14 mouse cellular contexts compared by ENCODE assay signal in genomic region chr10:75424498-75424901, GRCm38 (mm10). TPM values are rescaled to one million over a fixed set of nuclear protein-coding genes. Genes with fewer than 3 reads are reported as not detected.
A peak's percentile ranks its signal among the peaks of the same experiment; 100 is the strongest.
DNase-seq lines count a peak whose midpoint lies in the region; ATAC-seq lines count a peak whose summit lies in the region.
"Had no signal": no experiment of that assay in that cellular context is flagged by ENCODE, and none has a peak within 500 bp of the region (broad histone marks: within the 10 kb centered on the region; RNA-seq: fewer than 3 reads in every experiment).

No protein-coding gene starts in this region.

- peak overlapping the region; percentile 38; the same call in 1 of the 2 replicates for H3K4me2 ChIP-seq in heart, embryonic 16.5 days (ENCODE audit: low read depth, low read length)
- peak overlapping the region; percentile 2; the same call in 1 of the 2 replicates for H3K4me2 ChIP-seq in lung, embryonic 15.5 days
- H3K4me2 ChIP-seq: embryonic facial prominence, embryonic 13.5 days had no signal

- H3K4me1 ChIP-seq in heart, embryonic 16.5 days (ENCODE audit: control insufficient read depth, insufficient read depth, low read length): peaks cover 4% of the 10 kb centered on the region; the same call in 1 of the 2 replicates
- no peaks in the 10 kb centered on the region; the same call in 1 of the 2 replicates for H3K4me1 ChIP-seq in lung, embryonic 15.5 days
- H3K4me1 ChIP-seq: embryonic facial prominence, embryonic 13.5 days had no signal

- no peaks in the 10 kb centered on the region for H3K36me3 ChIP-seq in heart, embryonic 16.5 days (ENCODE audit: control insufficient read depth, insufficient read depth)
- no peaks in the 10 kb centered on the region for H3K36me3 ChIP-seq in lung, embryonic 15.5 days
- H3K36me3 ChIP-seq: embryonic facial prominence, embryonic 13.5 days had no signal

- H3K9me3 ChIP-seq in heart, embryonic 16.5 days (replicated peaks; ENCODE audit: control insufficient read depth, low read length): 0 out of 2 replicates have a peak, but pooled peaks cover 2% of the 10 kb centered on the region
- no peaks in the 10 kb centered on the region for H3K9me3 ChIP-seq in lung, embryonic 15.5 days
- H3K9me3 ChIP-seq: embryonic facial prominence, embryonic 13.5 days had no signal

- H3K4me3 ChIP-seq in heart, embryonic 16.5 days (ENCODE audit: low read length): no peak overlapping the region
- no peak overlapping the region for H3K4me3 ChIP-seq in lung, embryonic 15.5 days
- H3K4me3 ChIP-seq: embryonic facial prominence, embryonic 13.5 days had no signal

- ATAC-seq in heart, embryonic 16.5 days (replicated peaks; ENCODE audit: extremely low read depth, insufficient read depth, low FRiP score): no peak
- ATAC-seq in lung, embryonic 15.5 days (ENCODE audit: borderline replicate concordance, extremely low read depth, low FRiP score, low TSS enrichment): no peak
- ATAC-seq in activated CD4-positive, CD25-positive, alpha-beta regulatory T cell, adult 4 months: peak; percentile 90
- 0 out of 2 replicates have a peak, but pooled peaks have one; percentile 26 for ATAC-seq in megakaryocyte progenitor cell, adult 5-6 weeks (replicated peaks; ENCODE audit: poor library complexity)

- no peak for DNase-seq in heart, postnatal 10 days
- DNase-seq in lung, adult 18-20 months: no peak
- DNase-seq in right cerebral cortex, postnatal 14 days: no peak
- DNase-seq: adrenal gland, adult 8-10 months; cerebellum, postnatal 36 days; layer of hippocampus, adult 9-11 months; thymus, postnatal 4 days had no signal

- intact Hi-C loops in heart, postnatal 10 days (cut with DNase I): no loop called here

- H3K9ac ChIP-seq in heart, embryonic 16.5 days (ENCODE audit: low read length): 0 out of 2 replicates have a peak overlapping the region, but pooled peaks have one; percentile 21
- no peak overlapping the region for H3K9ac ChIP-seq in lung, embryonic 15.5 days
- H3K9ac ChIP-seq: embryonic facial prominence, embryonic 13.5 days had no signal

- 50% methylated on average over 10 of the region's 10 CpGs for WGBS in heart, embryonic 16.5 days
- WGBS in lung, embryonic 15.5 days: 39% methylated on average over 10 of the region's 10 CpGs

- no peaks in the 10 kb centered on the region for H3K27me3 ChIP-seq in heart, embryonic 16.5 days (ENCODE audit: control insufficient read depth, insufficient read depth, low read length)
- no peaks in the 10 kb centered on the region for H3K27me3 ChIP-seq in lung, embryonic 15.5 days
- H3K27me3 ChIP-seq: embryonic facial prominence, embryonic 13.5 days had no signal

- H3K27ac ChIP-seq in heart, embryonic 16.5 days (ENCODE audit: low read length): no peak overlapping the region
- H3K27ac ChIP-seq in lung, embryonic 15.5 days: peak overlapping the region; percentile 16; the same call in 1 of the 2 replicates
- H3K27ac ChIP-seq: embryonic facial prominence, embryonic 13.5 days; macrophage had no signal

RNA-seq across cellular contexts. Expression of gene Upb1, which starts 23.6 kb away (rescaled TPM):
- polyA plus RNA-seq in heart, embryonic 16.5 days (2015; fragmentation: Nextera tagmentation; extraction: Ambion mirVana): 0.87 and 0.91 TPM in 2 replicates
- total RNA-seq in heart, postnatal 10 days (2021): under 1 TPM; 0.17 to 0.24 TPM
- polyA plus RNA-seq in lung, embryonic 15.5 days (2015; fragmentation: Nextera tagmentation; extraction: Ambion mirVana): 0.73 and 1.3 TPM in 2 replicates
- 1 to 10 TPM in 1 of 2 experiments, not detected in 1; 1.0 TPM for polyA plus RNA-seq in activated CD4-positive, CD25-positive, alpha-beta regulatory T cell, adult 4 months (2017; shearing (Covaris generic))
- 0.07 and 0.68 TPM in 2 replicates for total RNA-seq in megakaryocyte progenitor cell, adult 5-6 weeks (2015)
- total RNA-seq in megakaryocyte progenitor cell, adult 5-6 weeks (2017): 0.24 and 0.33 TPM in 2 replicates
- polyA plus RNA-seq: forebrain, embryonic 11.5 days had no signal

Comparison
In these comparisons a context has a peak if more than half of its experiments do, and no peak if none do; other contexts are left out.
1. ATAC-seq: peak in activated CD4-positive, CD25-positive, alpha-beta regulatory T cell, adult 4 months (single experiment) and megakaryocyte progenitor cell, adult 5-6 weeks (single experiment); none in heart, embryonic 16.5 days (single experiment) and lung, embryonic 15.5 days (single experiment).